Mouse (Mus musculus) retina, adult 2 months (tissue): ENCODE data around the gene Rbm4.
"Not testable (repeated sequence)": the region's sequence is repeated elsewhere in the genome, so short reads cannot be mapped to it uniquely, and the experiment has no call there.

Experiments
- DNase-seq: peaks from one replicate; pipeline ENCODE4 v3.0.0-alpha.2; 2012; ENCODE audit warnings: low read depth, low spot score

The Rbm4 gene

GRCm38 (mm10) chr19:4797846-4798245 is 4.1 kb upstream of the Rbm4 start:
- DNase-seq = no peak

DNA sequence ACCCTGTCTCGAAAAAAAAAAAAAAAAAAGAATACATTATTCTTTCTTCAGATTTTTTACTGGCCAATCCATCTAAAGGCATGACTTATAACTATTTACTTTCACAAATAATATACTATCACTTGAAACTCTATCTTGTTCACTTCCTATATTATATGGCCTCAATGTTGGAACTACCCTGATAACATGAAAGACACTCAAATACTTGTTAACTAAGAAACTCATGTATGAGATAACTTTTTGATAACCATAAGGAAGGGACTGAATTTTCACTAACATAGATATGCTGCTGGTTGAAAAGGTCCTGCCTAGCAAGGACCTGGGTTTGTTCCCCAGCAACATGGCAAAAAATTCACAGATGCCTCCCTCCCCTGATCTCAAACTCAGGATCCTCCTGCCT is 2.2 kb upstream of the Rbm4 start:
- DNase-seq = no peak

- DNase-seq = no peak
Observed at GRCm38 (mm10) chr19:4793281-4793830, 345 bp downstream of the Rbm4 start.

- no peak for DNase-seq
Observed at GRCm38 (mm10) chr19:4786313-4786712, 7.4 kb downstream of the Rbm4 start.

DNA sequence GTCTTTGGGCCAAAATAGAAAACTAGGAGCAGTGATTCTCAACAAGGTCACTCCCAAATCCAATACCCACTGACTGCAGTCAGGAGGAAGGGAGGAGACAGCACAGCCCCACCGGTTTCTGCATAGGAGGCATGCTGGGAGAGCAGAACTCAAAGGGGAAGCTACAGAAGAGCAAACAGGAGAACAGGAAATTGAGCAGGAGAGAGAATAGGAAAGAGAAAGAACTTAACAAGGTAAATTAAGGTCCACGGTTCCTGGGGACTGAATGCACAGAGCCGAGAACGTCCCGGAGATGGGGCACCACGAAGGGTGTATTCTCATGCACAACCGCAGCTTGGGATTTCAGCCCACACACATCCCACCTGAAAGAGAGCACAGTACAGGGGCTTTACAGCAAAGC is 8.5 kb downstream of the Rbm4 start:
- no peak for DNase-seq

- no peak for DNase-seq
Observed at GRCm38 (mm10) chr19:4782891-4783290, 10.8 kb downstream of the Rbm4 start.

DNA sequence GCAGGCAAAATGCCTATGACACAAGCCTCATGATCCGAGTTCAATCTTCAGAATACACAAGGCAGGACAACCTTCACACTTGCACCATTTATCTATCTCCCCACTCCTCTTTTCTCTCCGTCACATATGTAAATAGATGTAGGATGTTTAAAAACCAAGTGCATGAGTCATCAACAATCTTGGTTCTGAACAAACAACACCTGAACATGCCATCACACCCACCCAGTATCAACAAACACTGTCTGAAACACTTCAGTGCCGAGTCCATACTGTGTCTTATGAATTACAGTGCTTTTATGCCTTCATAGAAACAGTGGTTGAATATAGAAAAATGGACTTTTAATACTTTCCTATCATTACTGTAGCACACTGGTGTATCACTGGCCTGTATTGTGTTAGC is 20.9 kb downstream of the Rbm4 start:
- no peak for DNase-seq

GRCm38 (mm10) chr19:4767507-4768148 is 26.1 kb downstream of the Rbm4 start:
- no peak for DNase-seq

DNA sequence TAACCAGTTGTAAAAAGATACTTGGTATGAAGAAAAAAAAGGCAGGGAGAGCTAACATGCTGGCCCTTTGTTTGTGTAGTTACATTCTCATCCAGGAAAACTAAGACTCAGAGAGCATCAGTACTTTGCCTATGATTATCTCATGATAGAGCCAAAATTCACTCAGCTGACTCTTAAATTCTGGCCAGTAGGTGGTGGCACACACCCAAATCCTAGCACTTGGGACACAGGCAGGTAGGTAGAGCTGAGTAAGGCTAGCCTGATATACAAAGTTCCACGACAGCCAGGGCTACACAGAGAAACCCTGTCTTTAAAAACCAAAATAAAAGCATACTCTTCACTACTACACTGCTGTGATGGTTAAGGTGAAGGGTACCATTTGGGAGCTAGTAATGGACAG is 30.8 kb downstream of the Rbm4 start:
- no peak for DNase-seq

GRCm38 (mm10) chr19:4760544-4760943 is 33.2 kb downstream of the Rbm4 start:
- DNase-seq = not testable (repeated sequence)

DNA sequence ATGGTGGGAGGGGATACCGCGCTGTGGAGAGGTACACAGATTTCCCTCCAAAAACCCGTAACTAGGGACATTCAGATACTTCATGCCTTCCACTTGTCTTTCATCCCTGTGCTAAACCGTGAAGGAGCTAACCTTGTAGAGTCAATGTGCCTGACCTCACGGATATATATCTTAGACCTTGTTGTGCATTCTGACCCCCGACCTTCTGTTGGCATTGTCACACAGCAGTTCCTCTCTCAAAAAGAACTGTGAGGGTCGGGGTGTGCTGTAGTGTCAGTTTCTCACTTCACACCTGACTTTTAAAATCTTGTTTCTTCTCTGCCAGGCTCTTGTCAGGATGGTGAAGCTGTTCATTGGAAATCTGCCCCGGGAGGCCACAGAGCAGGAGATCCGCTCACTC is 36.8 kb downstream of the Rbm4 start:
- no peak for DNase-seq

DNA sequence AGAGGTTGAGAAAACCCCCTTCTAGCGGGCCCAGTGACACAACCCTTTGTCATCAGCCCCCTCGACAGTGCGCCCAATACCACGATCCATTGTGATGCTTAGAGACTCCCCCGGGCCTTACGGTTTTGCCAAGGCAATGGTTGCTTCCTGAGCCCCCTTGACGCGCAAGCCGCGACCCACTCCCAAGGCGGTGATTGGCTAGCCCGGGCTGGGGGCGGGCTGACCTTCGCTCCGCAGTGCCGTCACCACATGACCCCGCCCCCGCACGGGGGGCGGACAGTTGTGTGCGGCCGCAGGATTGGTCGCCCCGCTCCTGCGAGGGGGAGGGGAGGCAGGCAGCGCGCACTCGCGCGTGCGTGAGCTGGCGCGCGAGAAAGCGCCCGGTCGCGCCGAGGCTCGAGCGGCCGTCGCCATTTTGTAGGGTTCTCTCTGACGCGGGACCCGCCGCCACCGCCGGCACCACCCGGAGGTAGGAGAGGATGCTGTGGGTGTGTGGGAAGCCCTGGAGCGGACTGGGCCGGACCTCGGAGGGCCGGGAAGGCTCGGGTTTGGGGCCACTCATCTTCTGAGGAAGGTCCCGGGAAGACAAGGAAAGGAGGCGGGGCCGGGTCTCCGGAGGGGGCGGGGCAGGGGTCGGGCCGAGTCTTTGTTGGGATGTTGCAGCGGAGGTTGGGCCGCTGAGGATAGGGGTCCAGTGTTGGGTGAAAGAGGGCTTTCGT is 37.3 kb downstream of the Rbm4 start, which contains the start of gene Rbm4b:
Rbm4b (plus strand) TSS at position 305 of the 719 bp plus-strand sequence.
- peak; percentile 88 for DNase-seq

- DNase-seq = peak; percentile 75
Observed at GRCm38 (mm10) chr19:4755565-4756192, 38.0 kb downstream of the Rbm4 start.

GRCm38 (mm10) chr19:4749975-4750374 is 43.7 kb downstream of the Rbm4 start:
- DNase-seq = no peak

- no peak for DNase-seq
Observed at GRCm38 (mm10) chr19:4748493-4748892, 45.2 kb downstream of the Rbm4 start.

DNA sequence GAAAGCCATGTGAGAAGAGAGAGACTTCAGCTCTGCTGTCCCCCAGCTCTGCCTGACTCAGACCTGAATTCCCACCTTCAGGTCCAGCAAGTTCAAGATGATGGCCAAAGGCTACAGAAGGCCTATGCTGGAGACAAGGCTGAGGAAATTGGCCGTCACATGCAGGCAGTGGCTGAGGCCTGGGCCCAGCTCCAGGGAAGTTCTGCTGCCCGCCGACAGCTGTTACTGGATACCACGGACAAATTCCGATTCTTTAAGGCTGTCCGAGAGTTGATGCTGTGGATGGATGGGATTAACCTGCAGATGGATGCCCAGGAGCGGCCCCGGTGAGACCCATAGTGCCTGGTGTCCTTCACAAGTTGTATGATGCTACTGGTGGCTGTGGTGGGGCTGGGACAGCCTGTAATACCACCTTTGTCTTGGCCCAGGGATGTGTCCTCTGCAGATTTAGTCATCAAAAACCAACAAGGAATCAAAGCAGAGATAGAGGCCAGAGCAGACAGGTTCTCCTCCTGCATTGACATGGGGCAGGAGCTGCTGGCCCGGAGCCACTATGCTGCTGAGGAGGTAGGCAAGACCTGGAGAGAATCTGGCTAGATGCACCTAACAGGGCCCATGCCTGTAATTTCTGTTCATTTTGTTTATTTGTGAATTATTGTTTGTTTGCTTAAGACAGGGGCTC is 45.9 kb downstream of the Rbm4 start:
- no peak for DNase-seq

DNA sequence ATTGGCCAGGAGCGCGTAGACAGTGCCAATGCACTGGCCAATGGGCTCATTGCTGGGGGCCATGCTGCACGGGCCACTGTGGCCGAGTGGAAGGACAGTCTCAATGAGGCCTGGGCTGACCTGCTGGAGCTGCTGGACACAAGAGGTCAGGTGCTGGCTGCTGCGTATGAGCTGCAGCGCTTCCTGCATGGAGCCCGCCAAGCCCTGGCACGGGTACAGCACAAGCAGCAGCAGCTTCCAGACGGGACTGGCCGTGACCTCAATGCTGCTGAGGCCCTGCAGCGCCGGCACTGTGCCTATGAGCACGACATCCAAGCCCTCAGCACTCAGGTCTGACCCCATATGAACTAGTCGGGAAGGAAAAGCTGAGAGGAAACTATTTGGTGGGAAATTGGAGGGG is 47.1 kb downstream of the Rbm4 start:
- DNase-seq = no peak

- no peak for DNase-seq
Observed at GRCm38 (mm10) chr19:4745681-4746080, 48.0 kb downstream of the Rbm4 start.

DNA sequence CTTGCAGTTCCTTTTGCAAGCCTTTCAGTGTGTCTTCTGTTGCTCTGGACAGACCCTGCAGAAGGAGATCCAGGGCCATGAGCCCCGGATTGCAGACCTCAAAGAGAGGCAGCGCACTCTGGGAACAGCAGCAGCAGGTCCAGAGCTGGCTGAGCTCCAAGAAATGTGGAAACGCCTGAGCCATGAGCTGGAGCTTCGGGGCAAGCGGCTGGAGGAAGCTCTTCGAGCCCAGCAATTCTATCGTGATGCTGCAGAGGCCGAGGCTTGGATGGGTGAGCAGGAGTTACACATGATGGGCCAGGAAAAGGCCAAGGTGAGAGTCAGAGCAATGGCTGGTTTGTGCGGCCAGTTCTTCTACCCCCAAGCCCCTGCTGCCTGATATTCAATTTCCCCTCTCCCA is 48.6 kb downstream of the Rbm4 start:
- DNase-seq = no peak

- no peak for DNase-seq
Observed at GRCm38 (mm10) chr19:4744026-4744425, 49.7 kb downstream of the Rbm4 start.

GRCm38 (mm10) chr19:4743524-4743923 is 50.2 kb downstream of the Rbm4 start:
- DNase-seq = peak; percentile 30

GRCm38 (mm10) chr19:4742229-4742628 is 51.5 kb downstream of the Rbm4 start:
- DNase-seq = no peak
